Mouse (Mus musculus) adrenal gland, postnatal 14 days (tissue): ENCODE data around the gene Zfp266. TPM values are rescaled to one million over a fixed set of nuclear protein-coding genes. Genes with fewer than 3 reads are reported as not detected.
"Not testable (repeated sequence)": the region's sequence is repeated elsewhere in the genome, so short reads cannot be mapped to it uniquely, and the experiment has no call there.

Experiments
- DNase-seq: peaks from one replicate; pipeline ENCODE4 v3.0.0; 2021; ENCODE audit warnings: mixed read lengths
- long read RNA-seq, 2 experiments: library from polyadenylated mRNA; stranded (forward); transcript quantifications; one replicate each; pipeline ENCODE4 v2.0.0; 2021
- total RNA-seq: library from RNA; stranded (reverse); gene quantifications from 2 replicates; pipeline ENCODE4 v1.2.3, GENCODE M21; 2021

Gene Zfp266
- total RNA-seq: 44.0 and 46.2 TPM in 2 replicates
- long read RNA-seq, experiment 1, partial matches to known transcripts: 0 of 1 reads
- long read RNA-seq, experiment 1, other reads (novel, unspliced or antisense): 1 of 1 reads
- long read RNA-seq, experiment 2, full-length matches to known transcripts: 3 of 13 reads
- long read RNA-seq, experiment 2, partial matches to known transcripts: 1 of 13 reads
- long read RNA-seq, experiment 2, other reads (novel, unspliced or antisense): 9 of 13 reads

DNA sequence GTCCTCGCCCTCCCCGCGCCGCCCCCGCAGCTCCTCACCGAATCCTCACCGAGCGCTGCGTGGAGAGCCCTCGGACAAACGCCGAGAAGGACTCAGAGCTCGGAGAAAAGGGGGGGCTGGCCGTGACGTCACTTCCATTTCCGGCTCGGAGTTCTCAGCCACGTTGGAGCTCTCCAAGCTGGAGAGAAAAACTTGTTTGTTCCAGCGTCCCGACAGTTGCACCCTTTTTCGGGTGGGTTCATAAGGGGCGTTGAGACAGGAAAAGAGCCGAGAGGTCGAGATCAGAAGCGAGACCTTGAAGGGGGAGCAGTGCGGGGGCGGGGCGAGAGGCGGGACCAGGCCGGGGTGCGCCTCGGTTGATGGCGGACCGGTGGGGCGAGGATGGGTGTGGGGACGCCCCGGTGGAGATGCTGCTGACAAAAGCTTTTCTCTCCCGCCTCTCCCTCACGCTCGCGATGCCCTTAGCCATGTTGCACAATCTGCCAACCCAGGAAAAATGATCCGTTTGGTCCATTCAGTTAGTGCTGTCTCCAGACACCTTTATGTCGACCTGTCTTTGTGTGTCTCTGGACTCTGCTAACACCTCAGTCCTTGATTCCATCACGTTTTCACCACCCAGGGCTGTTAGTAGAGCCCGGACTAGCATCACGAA is at the start of gene Zfp266:
TSS of gene Zfp266 (minus strand) at position 112 of the 652 bp plus-strand sequence.
- DNase-seq: peak; percentile 94

DNA sequence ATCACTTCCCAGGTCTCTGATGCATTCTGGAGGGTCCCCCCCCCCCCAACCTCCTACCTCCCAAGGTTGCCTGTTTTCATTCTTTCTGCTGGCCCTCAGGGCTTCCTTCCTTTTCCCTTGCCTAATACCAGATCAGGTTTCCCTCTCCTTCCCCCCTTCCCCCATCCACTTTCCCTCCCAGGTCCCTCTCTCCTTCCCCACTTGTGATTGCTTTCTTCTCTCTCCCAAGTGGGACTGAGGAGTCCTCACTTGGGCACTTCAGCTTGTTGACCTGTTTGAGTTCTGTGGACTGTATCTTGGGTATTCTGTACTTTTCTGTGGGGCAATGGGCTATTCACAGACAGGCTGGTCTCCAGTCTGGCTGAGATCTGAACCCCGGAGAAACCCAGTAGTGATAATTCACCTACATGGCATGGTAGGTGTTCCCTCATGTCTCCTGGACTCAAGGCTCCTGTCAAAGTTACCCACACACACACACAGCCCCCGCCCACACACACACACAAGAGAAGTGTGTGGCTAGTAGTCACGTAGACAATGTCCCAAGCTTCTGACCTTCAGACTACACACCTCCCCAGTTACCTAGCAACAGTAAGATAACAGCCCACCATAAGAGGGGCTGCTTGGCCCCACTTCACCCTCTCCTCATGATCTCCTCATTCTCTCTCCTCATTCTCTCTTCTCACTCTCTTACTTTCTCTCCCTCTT is 44.3 kb upstream of the Zfp266 start:
- DNase-seq: not testable (repeated sequence)

DNA sequence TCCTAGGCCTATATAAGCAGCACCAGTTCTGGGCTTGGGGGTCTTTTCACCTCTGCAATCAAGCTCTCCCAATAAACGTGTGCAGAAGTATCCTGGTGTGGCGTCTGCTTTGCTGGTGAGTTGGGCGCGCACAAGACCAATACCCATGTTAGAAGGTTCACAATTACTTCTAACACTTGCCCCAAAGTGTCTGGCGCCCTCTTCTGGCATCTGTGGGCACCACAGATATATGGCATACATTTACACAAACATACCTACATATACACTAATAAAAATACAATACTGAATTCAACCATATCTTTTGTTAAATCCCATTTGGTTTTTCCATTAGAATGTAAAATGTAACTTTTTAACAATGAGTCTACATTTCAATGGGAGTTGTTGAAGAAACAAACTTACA is 41.0 kb upstream of the Zfp266 start:
- no peak for DNase-seq

DNA sequence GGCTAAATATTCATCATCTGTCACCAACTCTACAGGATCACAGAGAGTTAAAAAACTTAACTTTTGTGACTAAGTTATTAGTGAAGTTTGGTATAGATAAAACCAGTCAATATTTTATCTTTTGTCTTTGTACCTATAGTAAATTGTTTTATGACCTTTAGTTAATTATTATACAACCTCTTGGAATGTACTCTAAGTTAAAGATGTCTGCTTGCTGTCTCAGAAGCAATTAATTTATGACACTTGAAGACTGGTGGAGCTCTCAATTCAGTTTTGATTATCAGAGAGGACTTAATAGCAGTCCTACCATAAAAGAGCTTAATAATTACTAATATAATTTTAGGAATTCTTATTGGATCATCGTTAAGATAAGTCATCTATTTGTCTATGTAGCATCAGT is 31.5 kb upstream of the Zfp266 start:
- DNase-seq: no peak

DNA sequence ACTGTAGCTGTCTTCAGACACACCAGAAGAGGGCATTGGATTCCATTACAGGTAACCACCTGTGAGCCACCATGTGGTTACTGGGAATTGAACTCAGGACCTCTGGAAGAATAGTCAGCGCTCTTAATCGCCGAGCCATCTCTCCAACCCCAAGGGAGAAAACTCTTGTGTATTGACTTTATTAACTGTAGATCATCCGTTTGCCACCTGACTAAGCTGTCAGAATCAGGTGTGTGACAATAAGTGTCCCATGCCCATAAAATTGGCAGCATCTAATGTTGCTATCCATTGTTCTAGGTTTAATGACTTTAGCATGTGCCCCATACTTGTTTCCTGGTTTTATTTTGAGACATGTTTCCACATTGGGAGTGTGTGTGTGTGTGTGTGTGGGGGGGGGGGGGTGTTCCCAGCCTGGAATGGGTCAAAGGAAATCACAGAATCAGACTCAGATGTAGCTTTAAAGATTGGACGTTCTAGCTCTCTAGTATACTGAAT is 30.6 kb upstream of the Zfp266 start:
- no peak for DNase-seq

DNA sequence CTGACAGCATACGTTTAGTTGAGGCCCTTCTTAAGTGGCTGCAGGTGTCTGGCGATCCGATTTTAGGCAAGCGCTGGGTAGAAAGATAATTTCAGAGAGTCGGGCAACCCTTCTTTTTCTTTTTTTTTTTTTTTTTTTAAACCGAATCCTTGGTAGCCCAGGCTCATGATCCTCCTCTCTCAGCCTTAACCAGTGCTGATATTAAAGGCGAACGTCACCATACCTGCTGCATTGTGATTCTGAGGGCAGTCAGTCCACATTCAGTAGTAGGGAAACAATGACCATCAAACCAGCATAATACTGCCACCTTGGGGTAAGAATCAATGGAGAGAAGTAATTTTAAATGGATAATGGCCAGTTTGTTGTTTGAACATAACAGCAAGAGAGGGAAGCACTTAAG is 23.9 kb upstream of the Zfp266 start:
- DNase-seq: peak; percentile 29

DNA sequence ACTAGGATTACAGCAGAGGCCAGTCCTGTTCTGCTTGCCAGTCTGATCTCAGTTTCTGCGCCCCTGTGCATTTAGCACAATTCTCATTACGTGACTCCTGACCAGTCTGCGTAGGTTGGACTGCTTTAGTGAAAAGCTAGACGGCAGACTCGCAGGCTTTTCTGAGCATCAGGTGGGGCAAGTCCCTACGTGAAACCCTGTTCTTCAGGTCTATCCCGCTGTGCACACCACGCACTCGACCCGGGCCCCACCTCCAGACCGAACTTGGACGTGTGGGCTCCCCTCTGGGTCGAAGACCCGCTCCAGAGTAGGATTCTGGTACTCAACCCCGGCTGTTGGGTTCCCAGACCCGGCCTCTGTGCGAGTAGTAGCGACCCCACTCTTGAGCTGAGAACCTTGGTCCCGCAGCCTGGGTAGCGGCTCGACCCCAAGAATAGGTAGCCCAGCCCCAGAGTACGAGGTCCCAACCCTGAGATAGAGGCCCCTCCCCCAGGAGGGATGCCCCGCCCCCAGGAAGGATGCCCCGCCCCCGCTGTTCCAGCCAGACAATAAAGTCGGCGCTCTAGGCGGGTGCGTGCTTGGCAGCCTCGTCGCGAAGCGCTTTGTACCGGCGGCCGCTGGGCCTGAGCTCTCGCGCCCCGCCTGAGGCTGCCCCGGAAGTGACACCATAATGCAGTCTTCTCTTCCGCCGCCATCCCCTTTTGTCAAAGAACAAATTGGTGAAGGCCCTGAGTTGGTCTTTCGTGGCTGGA is 23.0 kb upstream of the Zfp266 start:
- DNase-seq: peak; percentile 94

DNA sequence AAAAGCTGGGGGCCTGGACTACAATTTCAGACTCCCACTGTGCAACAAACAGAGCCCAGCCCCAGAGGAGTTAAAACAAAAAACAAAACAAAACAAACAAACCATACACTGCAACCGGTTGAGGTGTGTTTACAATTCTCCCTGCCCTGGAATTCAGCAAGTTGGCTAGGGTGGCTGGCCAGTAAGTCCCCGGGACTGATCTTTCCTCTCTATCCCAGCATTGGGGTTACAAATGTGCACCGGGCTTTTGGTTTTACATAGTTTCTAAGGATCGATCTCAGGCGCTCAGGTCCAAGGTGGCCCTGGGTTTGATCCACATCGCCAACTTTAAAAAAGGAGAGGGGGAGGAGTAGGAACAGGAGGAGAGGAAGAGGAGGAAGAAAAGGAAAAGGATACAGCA is 22.3 kb upstream of the Zfp266 start:
- DNase-seq: no peak

DNA sequence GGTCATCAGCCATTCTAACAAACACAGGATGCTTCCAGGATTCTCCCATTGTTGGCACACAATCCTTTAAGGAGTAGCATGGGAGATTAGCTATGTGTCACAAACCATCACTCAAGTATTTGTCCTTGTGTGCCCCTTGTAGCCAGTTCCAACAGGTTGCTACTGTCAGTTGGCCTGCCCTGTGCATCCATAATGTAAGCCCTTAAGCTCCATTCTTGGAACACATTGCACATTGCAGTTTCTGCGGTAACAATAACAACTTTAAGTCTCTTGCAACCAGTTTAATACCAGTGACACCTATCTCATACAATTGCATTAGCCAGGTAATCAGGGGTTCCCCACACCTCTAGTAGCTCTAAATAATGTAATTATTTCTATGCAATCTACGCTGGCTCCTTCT is 15.4 kb upstream of the Zfp266 start:
- no peak for DNase-seq

DNA sequence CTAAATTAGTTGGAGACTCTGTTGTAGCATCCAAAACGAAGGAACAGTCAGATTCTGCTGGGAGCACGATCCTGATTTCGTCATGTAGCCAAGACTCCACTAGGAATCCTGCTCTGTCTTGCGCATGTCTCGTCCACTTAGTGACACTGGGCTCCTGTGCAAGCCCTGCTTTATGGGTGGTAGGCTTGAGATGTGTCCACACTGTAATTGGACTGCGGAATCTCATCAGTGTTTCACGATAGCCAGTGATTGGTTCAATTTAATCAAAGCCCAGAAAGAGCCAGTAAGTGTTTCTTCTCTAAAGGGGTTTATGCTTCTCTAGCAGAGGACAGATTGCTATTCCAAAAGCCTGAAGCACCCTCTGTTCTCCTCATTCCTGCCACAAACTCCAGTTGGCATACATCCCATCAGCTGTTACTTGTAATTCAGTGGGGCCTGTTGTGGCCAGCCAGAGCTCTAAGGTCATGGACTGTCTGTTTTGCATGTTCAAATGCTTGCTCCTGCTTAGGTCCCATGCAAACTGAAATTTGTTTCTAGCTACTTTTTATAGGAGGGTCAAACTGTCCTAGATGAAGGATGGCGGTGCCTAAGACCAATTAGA is 13.2 kb upstream of the Zfp266 start:
- no peak for DNase-seq

DNA sequence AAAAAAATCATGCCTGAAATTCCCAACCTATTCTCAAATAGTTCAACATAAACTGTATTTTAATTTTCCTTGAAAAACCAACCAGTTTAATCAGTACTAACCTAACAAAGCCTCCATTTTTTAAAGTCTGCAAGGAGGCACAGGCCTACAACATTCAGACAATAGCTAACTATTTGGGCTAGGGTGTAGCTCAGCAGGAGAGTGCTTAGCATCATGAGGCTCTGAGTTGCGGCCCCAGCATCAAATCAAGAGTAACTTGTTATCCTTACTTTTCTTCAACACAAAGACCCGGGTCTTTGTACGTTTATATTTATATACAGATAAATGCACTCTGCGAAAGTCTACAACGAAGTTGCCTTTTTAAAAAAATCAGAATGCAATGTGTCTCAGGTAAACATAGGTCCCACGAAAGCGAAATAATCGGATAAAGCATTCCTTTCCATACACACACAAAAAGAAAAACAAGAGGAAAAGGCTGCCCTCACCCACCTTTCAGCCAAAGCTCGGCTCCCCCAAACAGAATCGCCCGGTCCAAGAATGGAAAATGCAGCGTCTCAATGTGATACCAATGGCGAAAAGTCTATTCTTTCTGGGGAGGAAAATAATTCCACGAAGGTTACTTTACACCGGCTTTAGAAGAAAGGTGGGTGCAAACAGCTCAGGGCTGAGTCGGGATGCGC is 546 bp downstream of the Zfp266 start:
- peak; percentile 15 for DNase-seq

DNA sequence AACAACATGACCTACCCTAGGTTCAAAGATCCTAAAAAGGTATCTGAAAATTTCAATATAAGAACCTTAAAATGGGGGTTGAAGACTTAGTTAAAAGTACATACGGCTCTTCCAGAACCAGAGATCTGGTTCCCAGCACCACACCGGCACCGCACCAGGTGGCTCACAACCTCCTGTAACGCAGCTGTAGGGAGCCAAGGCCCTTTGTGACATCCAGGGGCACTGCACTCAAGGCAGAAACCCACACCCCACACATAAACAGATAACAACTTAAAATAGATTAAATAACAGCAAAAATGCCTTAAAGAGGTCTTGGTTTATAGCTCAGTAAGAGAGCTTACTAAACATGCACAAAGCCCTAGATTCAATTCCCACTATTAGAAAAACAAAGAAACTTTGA is 1.3 kb downstream of the Zfp266 start:
- DNase-seq: peak; percentile 24

DNA sequence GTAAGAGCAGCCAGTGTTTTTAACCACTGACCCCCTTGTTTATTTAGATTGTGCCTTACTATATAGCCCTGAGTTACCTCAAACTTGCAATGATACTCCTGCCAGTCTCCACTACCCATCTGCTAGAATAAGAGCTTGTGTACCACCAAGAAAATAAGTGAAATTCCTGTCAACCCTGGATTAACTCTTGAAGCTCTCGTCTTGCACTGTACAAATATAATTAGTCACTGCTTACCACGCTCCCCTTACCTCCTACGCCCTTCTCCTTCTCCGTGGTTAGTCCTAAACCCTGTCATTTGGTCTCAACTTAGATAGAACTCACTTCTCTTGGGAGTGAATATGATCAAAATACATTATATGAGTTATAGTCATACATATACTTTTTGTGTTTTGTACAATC is 2.5 kb downstream of the Zfp266 start:
- no peak for DNase-seq

DNA sequence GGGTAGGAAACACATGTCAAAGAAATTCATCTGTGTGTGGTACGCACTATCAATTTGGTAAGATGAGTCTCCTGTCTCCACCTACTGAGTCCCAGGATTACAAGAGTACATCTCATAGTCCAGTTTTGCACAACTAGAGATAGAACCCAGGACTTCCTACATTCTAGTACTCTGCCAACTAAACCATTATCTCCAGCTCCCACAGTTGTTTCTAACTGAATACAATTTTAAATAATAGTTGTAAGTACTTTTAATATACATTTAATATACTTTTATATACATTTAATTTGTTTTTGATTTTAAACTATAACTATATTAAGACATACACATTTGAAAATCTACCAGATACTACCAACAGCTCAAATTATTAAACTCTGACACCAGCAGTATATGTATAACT is 3.5 kb downstream of the Zfp266 start:
- no peak for DNase-seq

DNA sequence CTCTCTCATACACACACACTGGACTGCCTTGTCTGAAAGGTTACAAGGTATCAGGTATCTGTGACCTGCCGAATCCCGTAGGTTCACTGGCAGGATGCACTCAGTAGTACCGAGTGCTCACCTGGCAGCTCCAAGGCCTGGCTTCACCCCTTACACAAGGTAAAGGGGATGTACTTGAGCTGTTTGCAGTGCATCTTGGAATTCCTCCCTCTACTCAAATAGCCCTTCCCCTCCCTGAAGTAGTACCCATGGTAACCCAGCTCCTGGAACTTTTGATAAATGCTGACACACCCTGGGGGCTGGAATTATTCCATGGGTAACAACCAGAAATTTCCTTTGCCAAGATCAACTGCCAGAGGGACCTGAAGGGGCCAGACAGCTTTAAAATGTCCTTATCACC is 7.2 kb downstream of the Zfp266 start:
- no peak for DNase-seq

DNA sequence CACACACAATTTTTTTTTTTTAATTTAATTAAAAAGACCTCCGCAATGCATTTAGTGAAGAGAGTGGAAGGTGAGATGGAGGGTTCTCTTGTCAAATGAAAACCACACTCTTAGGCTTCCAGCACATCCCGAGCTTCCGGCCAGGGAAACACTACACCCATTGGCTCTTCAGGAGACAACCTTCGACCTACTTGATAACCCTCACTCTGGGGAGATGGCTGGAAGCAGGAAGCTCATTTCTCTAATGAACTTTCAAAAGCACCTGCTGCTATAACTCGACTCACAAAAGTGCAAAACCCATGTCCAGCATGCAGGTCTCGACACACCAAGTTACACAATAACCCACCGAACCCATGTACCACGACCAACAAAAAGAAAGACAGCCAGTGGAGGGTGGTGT is 8.5 kb downstream of the Zfp266 start:
- DNase-seq: no peak

DNA sequence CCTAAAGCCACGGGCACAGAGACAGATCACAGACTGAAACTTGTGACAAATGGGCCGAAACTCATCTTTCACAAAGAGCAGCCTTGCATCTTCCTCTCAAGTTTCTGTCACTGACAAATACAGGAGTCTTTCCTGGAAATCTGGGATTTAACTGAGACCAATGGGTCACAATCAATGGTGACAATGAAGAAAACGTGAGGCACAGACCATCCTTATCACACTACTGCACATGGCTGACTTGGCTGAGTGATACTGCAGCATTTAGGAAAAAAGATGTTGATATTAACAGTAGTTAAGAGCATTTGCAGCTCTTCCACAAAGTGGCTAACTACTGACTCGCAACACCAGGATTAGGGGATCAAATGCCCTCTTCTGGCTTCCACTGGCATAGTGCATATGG is 9.6 kb downstream of the Zfp266 start:
- DNase-seq: no peak

DNA sequence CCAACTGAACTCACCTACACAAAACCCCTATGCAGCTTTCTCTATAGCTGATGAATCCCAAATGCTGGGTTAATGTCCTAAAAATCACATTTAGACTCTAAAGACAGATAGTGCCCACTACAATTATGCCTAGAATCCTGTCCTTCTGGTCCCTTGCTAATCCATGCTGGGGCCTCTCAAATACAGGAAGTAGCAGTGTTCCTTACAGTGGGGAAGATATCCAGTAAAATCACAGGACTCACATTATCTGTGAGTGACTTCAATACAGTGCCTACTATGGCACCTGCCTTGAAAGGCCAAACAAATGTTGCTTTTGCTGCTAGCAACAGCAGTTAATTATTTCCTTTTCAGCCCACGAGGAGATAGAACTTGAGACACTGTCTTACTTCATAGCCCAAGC is 10.9 kb downstream of the Zfp266 start:
- DNase-seq: no peak

DNA sequence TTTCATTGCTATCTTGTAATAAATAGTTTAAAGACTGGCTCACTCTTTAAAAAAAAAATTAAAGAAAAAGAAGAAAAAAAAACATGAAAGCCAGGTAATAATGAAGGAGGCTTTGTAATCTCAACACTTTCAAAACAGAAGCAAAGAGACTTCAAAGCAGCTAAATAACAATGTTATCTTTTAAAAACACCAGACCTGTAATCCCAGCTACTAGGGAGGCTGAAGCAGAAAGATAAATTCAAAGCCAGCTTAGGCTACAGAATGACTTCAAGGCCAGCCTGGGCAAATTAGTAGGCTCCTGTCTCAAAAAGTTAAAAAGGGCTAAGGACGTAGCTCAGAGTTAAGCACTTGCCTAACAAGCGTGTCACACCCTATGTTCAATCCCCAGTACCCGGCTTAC is 11.5 kb downstream of the Zfp266 start:
- DNase-seq: no peak

DNA sequence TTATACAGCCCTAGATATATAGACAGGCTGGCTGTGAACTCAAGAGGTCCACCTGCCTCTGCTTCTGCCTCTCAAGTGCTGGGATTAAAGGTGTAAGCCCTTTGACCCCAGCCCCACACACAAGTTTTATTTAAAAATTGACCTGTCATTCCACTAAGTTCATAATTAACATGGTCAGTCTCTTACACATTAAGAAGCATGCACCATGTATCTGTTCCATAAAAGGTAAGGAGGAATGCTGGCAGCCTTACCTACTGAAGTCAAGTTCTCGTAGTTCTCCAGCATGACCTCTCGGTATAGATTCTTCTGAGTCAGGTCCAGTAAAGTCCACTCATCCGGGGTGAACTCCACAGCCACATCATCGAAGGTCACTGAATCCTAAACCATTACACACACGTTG is 16.4 kb downstream of the Zfp266 start:
- DNase-seq: no peak

DNA sequence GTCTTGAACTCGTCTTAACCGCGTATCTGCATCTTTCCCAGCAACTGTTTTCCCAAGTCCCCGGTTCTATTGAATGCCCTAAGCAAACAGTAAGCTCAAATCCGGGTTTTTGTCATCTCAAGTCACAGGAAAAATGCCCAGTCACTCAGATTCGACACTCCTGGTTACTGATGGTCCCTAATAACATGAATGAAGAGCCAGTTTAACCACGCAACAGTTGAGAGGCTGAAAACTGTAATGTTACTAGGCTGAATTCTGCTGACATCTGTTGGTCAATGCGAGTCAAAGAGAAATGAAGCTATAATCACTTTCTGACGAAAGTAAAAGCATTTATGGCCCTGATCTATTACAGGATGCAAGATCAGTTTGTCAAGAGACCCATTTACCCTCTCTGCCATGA is 27.9 kb downstream of the Zfp266 start:
- no peak for DNase-seq
